Mouse (Mus musculus): Measurements from ENCODE around the gene Ilk. TPM values are rescaled to one million over a fixed set of nuclear protein-coding genes. Genes with fewer than 3 reads are reported as not detected.
"Not testable (repeated sequence)": the region's sequence is repeated elsewhere in the genome, so short reads cannot be mapped to it uniquely, and the experiment has no call there.

Ilk gene
- polyA plus RNA-seq, 1 experiment from 2014 or later, result 199 TPM

DNA sequence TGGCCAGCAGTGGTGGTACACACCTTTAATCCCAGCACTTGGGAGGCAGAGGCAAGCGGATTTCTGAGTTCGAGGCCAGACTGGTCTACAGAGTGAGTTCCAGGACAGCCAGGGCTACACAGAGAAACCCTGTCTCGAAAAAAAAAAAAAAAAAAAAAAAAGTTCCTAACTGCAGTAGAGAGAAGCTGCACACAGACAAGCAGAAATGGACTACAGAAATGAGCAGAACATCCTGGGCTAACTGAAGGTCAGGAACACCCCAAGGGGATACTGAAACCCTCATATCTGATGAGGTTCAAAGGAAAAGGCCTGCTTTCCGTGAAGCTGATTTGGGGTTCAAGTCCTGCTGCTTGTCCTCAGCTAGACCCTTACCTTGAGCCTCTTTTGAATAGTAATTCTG lies 928 bp upstream of the Ilk start:
- 63% methylated on average over 4 of the region's 4 CpGs for WGBS
- H3K27ac ChIP-seq (replicated peaks); H3K27me3 ChIP-seq; H3K9me3 ChIP-seq; ATAC-seq (ENCODE audit: low FRiP score, low read depth): not testable (repeated sequence)
- Histone ChIP-seq H3K4me1 (replicated peaks) (peaks cover 35% of the 10 kb centered on the region), H3K9ac (peak overlapping the region; percentile 82; the same call in 1 of the 2 replicates), H3K4me2 (peak overlapping the region; percentile 89), H3K4me3 (peak overlapping the region; percentile 73), H3K36me3 (peaks cover 38% of the 10 kb centered on the region)

GRCm38 (mm10) chr7:105736911-105737521 lies 624 bp downstream of the Ilk start, which contains the start of gene Rrp8:
Gene Rrp8, minus strand, starts transcription at chr7:105737385.
- peak; percentile 31; the same call in 1 of the 2 replicates for ATAC-seq (ENCODE audit: low FRiP score, low read depth)
- peaks cover 44% of the 10 kb centered on the region for H3K36me3 ChIP-seq
- under 1% methylated on average over 30 of the region's 30 CpGs for WGBS

GRCm38 (mm10) chr7:105737648-105738047 lies 1.3 kb downstream of the Ilk start:
- Histone ChIP-seq H3K36me3 (peaks cover 44% of the 10 kb centered on the region), H3K27ac (replicated peaks) (no peak overlapping the region), H3K9me3 (no peaks in the 10 kb centered on the region), H3K9ac (peak overlapping the region; percentile 82; the same call in 1 of the 2 replicates), H3K4me1 (replicated peaks) (peaks cover 35% of the 10 kb centered on the region), H3K4me3 (peak overlapping the region; percentile 73), H3K4me2 (peak overlapping the region; percentile 89), H3K27me3 (no peaks in the 10 kb centered on the region)
- 29% methylated on average over 3 of the region's 3 CpGs for WGBS
- ATAC-seq (ENCODE audit: low FRiP score, low read depth), result no peak

More at GRCm38 (mm10) chr7:105736911-105737521, 624 bp downstream of the Ilk start, which contains the start of gene Rrp8:
- H3K27ac ChIP-seq (replicated peaks), result peak within 1 kb of the TSS; percentile 80
- H3K4me2 ChIP-seq, result peak within 1 kb of the TSS; percentile 89
- H3K27me3 ChIP-seq, result no peaks in the 10 kb centered on the region
- H3K9ac ChIP-seq, result peak within 1 kb of the TSS; percentile 82
- H3K9me3 ChIP-seq, result no peaks in the 10 kb centered on the region
- peak within 1 kb of the TSS; percentile 73 for H3K4me3 ChIP-seq
- peaks cover 35% of the 10 kb centered on the region for H3K4me1 ChIP-seq (replicated peaks)

- peak overlapping the region; percentile 73; the same call in 1 of the 2 replicates for H3K4me3 ChIP-seq
- H3K9me3 ChIP-seq, result no peaks in the 10 kb centered on the region
- H3K9ac ChIP-seq, result no peak overlapping the region
- H3K4me1 ChIP-seq (replicated peaks), result peaks cover 41% of the 10 kb centered on the region
- ATAC-seq (ENCODE audit: low FRiP score, low read depth), result no peak
- no peaks in the 10 kb centered on the region for H3K27me3 ChIP-seq
- no peak overlapping the region for H3K27ac ChIP-seq (replicated peaks)
- peaks cover 42% of the 10 kb centered on the region for H3K36me3 ChIP-seq
- WGBS, result 89% methylated on average over 2 of the region's 2 CpGs
- H3K4me2 ChIP-seq, result peak overlapping the region; percentile 89
Measured at GRCm38 (mm10) chr7:105738286-105738685, 1.9 kb downstream of the Ilk start.

- Histone ChIP-seq H3K9me3 (no peaks in the 10 kb centered on the region), H3K9ac (no peak overlapping the region), H3K4me1 (replicated peaks) (peaks cover 46% of the 10 kb centered on the region), H3K4me2 (peak overlapping the region; percentile 89), H3K4me3 (no peak overlapping the region; the same call in 1 of the 2 replicates), H3K27ac (replicated peaks) (peak overlapping the region; percentile 53; the same call in 1 of the 2 replicates), H3K27me3 (no peaks in the 10 kb centered on the region), H3K36me3 (peaks cover 36% of the 10 kb centered on the region)
- 33% methylated on average over 3 of the region's 3 CpGs for WGBS
- ATAC-seq (ENCODE audit: low FRiP score, low read depth), result no peak
Measured at GRCm38 (mm10) chr7:105738948-105739347, 2.6 kb downstream of the Ilk start.

- no peak overlapping the region for H3K27ac ChIP-seq (replicated peaks)
- H3K4me1 ChIP-seq (replicated peaks), result peaks cover 47% of the 10 kb centered on the region
- no peak overlapping the region for H3K4me3 ChIP-seq
- no peak overlapping the region for H3K4me2 ChIP-seq
- H3K9ac ChIP-seq, result no peak overlapping the region
- ATAC-seq (ENCODE audit: low FRiP score, low read depth), result no peak
- H3K9me3 ChIP-seq, result no peaks in the 10 kb centered on the region
- H3K36me3 ChIP-seq, result peaks cover 29% of the 10 kb centered on the region
- H3K27me3 ChIP-seq, result no peaks in the 10 kb centered on the region
- 75% methylated on average over 13 of the region's 13 CpGs for WGBS
Measured at GRCm38 (mm10) chr7:105740089-105740795, 3.9 kb downstream of the Ilk start.

DNA sequence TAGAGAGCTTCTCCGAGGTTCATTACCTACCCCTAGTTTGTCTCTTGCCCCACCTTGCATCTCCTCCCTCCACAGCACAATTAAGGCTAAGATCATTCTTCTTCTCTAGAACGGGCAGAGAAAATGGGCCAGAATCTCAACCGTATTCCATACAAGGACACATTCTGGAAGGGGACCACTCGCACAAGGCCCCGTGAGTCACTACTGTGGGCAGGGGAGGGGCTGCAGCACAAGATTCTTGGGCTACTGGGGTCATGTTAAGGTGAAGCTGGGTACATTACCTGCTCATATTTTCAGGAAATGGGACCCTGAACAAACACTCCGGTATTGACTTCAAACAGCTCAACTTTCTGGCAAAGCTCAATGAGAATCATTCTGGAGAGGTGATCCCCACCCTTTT lies 4.5 kb downstream of the Ilk start:
- WGBS, result 86% methylated on average over 6 of the region's 6 CpGs
- ATAC-seq (ENCODE audit: low FRiP score, low read depth), result no peak
- no peak overlapping the region for H3K27ac ChIP-seq (replicated peaks)

GRCm38 (mm10) chr7:105741978-105742377 lies 5.6 kb downstream of the Ilk start:
- H3K4me1 ChIP-seq (replicated peaks), result peaks cover 39% of the 10 kb centered on the region
- 93% methylated on average over 9 of the region's 9 CpGs for WGBS

More for the DNA sequence above, 4.5 kb downstream of the Ilk start:
- Histone ChIP-seq H3K4me1 (replicated peaks) (peaks cover 41% of the 10 kb centered on the region), H3K4me3 (no peak overlapping the region), H3K4me2 (no peak overlapping the region), H3K27me3 (no peaks in the 10 kb centered on the region), H3K9me3 (no peaks in the 10 kb centered on the region), H3K36me3 (peaks cover 29% of the 10 kb centered on the region), H3K9ac (no peak overlapping the region)

DNA sequence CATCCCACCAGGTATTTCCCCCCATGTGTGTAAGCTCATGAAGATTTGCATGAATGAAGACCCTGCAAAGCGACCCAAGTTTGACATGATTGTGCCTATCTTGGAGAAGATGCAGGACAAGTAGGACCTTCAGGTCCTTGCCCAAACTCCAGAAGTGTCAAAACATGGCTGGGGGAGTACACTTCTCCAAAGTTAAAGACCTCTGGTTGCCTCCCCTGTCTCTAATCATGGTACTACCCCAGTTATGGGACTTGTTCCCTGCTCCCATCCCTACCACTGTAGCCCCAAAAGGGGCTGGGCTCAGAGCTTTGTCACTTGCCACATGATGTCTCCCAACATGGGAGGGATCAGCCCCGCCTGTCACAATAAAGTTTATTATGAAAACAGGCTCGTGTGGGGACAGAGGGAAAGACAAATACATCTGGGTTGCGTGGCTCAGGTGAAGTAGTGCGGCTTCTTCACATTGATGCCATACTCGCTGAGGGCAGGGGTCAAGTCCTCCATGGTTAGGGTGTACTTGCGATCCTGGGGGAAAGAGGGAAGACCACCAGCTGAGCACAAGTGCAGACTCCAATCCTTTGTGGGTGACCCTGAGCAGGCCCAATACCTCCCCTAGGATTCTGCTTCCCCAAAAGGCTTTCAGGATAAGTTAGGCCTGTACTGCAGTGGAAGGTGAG lies 6.3 kb downstream of the Ilk start:
- peak overlapping the region; percentile 97; the same call in 1 of the 2 replicates for H3K4me3 ChIP-seq
- not testable (repeated sequence) for H3K9me3 ChIP-seq
- peaks cover 29% of the 10 kb centered on the region for H3K36me3 ChIP-seq

More at GRCm38 (mm10) chr7:105741978-105742377, 5.6 kb downstream of the Ilk start:
- no peaks in the 10 kb centered on the region for H3K9me3 ChIP-seq
- H3K4me3 ChIP-seq, result no peak overlapping the region
- H3K27ac ChIP-seq (replicated peaks), result no peak overlapping the region
- no peaks in the 10 kb centered on the region for H3K27me3 ChIP-seq
- no peak for ATAC-seq (ENCODE audit: low FRiP score, low read depth)
- H3K4me2 ChIP-seq, result no peak overlapping the region
- peaks cover 29% of the 10 kb centered on the region for H3K36me3 ChIP-seq
- no peak overlapping the region for H3K9ac ChIP-seq

GRCm38 (mm10) chr7:105743246-105743925 lies 7.0 kb downstream of the Ilk start:
- WGBS, result 36% methylated on average over 20 of the region's 20 CpGs
- not testable (repeated sequence) for H3K9me3 ChIP-seq; ATAC-seq (ENCODE audit: low FRiP score, low read depth); H3K27me3 ChIP-seq
- Histone ChIP-seq H3K4me1 (replicated peaks) (peaks cover 25% of the 10 kb centered on the region), H3K9ac (peak overlapping the region; percentile 89), H3K4me2 (peak overlapping the region; percentile 97), H3K27ac (replicated peaks) (peak overlapping the region; percentile 88), H3K36me3 (peaks cover 29% of the 10 kb centered on the region), H3K4me3 (peak overlapping the region; percentile 97)

More for the DNA sequence above, 6.3 kb downstream of the Ilk start:
- Histone ChIP-seq H3K4me1 (replicated peaks) (peaks cover 32% of the 10 kb centered on the region), H3K4me2 (peak overlapping the region; percentile 97; the same call in 1 of the 2 replicates)
- H3K9ac ChIP-seq; H3K27me3 ChIP-seq; H3K27ac ChIP-seq (replicated peaks); ATAC-seq (ENCODE audit: low FRiP score, low read depth): not testable (repeated sequence)
- 88% methylated on average over 7 of the region's 7 CpGs for WGBS

GRCm38 (mm10) chr7:105743926-105744590 lies 7.7 kb downstream of the Ilk start, which contains the start of gene Taf10:
Gene Taf10, minus strand, starts transcription at chr7:105744361.
- Histone ChIP-seq H3K4me3 (peak within 1 kb of the TSS; percentile 97), H3K27ac (replicated peaks) (peak within 1 kb of the TSS; percentile 88), H3K9ac (peak within 1 kb of the TSS; percentile 89), H3K4me1 (replicated peaks) (peaks cover 19% of the 10 kb centered on the region), H3K9me3 (no peaks in the 10 kb centered on the region), H3K36me3 (peaks cover 29% of the 10 kb centered on the region), H3K4me2 (peak within 1 kb of the TSS; percentile 97), H3K27me3 (no peaks in the 10 kb centered on the region)
- WGBS, result under 1% methylated on average over 67 of the region's 67 CpGs
- peak; percentile 96 for ATAC-seq (ENCODE audit: low FRiP score, low read depth)
